In the genomic region with DNA sequence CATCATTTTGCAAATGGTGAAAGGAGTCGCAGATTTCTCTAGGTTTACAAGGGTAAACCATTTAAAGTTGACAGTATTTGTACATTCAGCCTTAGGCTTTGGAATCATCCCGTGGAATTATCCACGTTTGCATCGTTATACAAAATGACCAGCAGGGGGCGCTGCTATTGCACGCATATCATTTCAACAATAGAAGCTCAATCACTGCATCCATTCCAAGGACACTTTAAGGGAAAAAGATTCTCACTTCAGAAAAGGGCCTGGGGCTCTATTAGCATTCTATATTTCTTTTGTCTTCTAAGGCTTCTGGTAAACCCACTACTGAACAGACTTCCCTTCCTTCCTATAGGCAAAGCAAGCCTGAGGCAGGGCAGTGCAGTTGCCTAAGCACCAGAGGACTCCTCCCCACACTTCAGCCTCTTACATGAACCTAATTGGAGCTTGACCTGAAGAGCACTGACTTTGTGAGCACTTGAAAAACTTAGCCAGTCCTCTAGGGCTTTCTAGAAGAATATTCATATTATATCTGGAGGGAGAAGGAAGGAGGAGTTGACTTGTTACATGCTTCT, we compare ENCODE assay signal across 9 mouse cellular contexts.
A peak's percentile ranks its signal among the peaks of the same experiment; 100 is the strongest.
DNase-seq lines count a peak whose midpoint lies in the region; ATAC-seq and TF ChIP-seq lines count a peak whose summit lies in the region.
"Had no signal": no experiment of that assay in that cellular context is flagged by ENCODE, and none has a peak within 500 bp of the region (broad histone marks: within the 10 kb centered on the region; RNA-seq: fewer than 3 reads in every experiment).

No protein-coding gene starts in this region.

- peak; percentile 21; the same call in 1 of the 2 replicates for ATAC-seq in stomach, embryonic 16.5 days (ENCODE audit: insufficient read depth, low FRiP score)

- no peak for TF ChIP-seq POLR2A in cortical plate, adult 2 months (IDR thresholded peaks at IDR 0.05; ENCODE audit: extremely low read depth, insufficient read depth, low read length)

- peak; percentile 25 for DNase-seq in gastrocnemius, adult 18-20 months (ENCODE audit: low spot score)
- DNase-seq in gastrocnemius, adult 8-10 months (ENCODE audit: low spot score in 2 of 2) = no peak
- peak; percentile 69 for DNase-seq in ZHBTc4 (ENCODE audit: low read depth, low spot score)
- DNase-seq in heart, postnatal 4 days = peak; percentile 72
- peak; percentile 74 to 77 for DNase-seq in layer of hippocampus, postnatal 10 days (ENCODE audit: low spot score in 2 of 2)
- DNase-seq in midbrain, embryonic 10.5 days (ENCODE audit: low spot score) = peak; percentile 55

- no peaks in the 10 kb centered on the region for H3K9me3 ChIP-seq in midbrain, embryonic 10.5 days (replicated peaks)
- no peaks in the 10 kb centered on the region for H3K9me3 ChIP-seq in stomach, embryonic 16.5 days (replicated peaks; ENCODE audit: control insufficient read depth, low read length)
- H3K9me3 ChIP-seq: limb, embryonic 12.5 days had no signal

- TF ChIP-seq CTCF in cortical plate, adult 2 months (IDR thresholded peaks at IDR 0.05; ENCODE audit: extremely low read depth, insufficient read depth, low read length) = peak; percentile 71; the same call in 1 of the 2 replicates

- H3K36me3 ChIP-seq in midbrain, embryonic 10.5 days = no peaks in the 10 kb centered on the region
- no peaks in the 10 kb centered on the region for H3K36me3 ChIP-seq in stomach, embryonic 16.5 days (ENCODE audit: control insufficient read depth, insufficient read depth, low read length)
- H3K36me3 ChIP-seq: limb, embryonic 12.5 days had no signal

- no peak overlapping the region for H3K4me3 ChIP-seq in cortical plate, adult 2 months (ENCODE audit: insufficient read depth, low read length)
- H3K4me3 ChIP-seq in midbrain, embryonic 10.5 days = no peak overlapping the region
- no peak overlapping the region for H3K4me3 ChIP-seq in stomach, embryonic 16.5 days (replicated peaks; ENCODE audit: low read length)
- H3K4me3 ChIP-seq: limb, embryonic 12.5 days had no signal

- no peaks in the 10 kb centered on the region for H3K27me3 ChIP-seq in midbrain, embryonic 10.5 days (ENCODE audit: low read depth, poor library complexity, severe bottlenecking)
- no peaks in the 10 kb centered on the region for H3K27me3 ChIP-seq in stomach, embryonic 16.5 days (ENCODE audit: control insufficient read depth, insufficient read depth, low read length)
- H3K27me3 ChIP-seq: limb, embryonic 12.5 days had no signal

- H3K9ac ChIP-seq in stomach, embryonic 16.5 days (ENCODE audit: low read length) = no peak overlapping the region
- H3K9ac ChIP-seq: limb, embryonic 12.5 days had no signal

- no peak overlapping the region for H3K27ac ChIP-seq in cortical plate, adult 2 months (ENCODE audit: insufficient read depth, low read length)
- H3K27ac ChIP-seq in midbrain, embryonic 10.5 days (replicated peaks) = no peak overlapping the region
- no peak overlapping the region for H3K27ac ChIP-seq in stomach, embryonic 16.5 days (ENCODE audit: low read length)
- H3K27ac ChIP-seq: limb, embryonic 12.5 days had no signal

- H3K4me2 ChIP-seq in stomach, embryonic 16.5 days (ENCODE audit: low read depth, low read length) = no peak overlapping the region
- H3K4me2 ChIP-seq: limb, embryonic 12.5 days had no signal

- WGBS in midbrain, embryonic 10.5 days = 3% methylated on average over 6 of the region's 6 CpGs
- WGBS in stomach, embryonic 16.5 days = 2% methylated on average over 6 of the region's 6 CpGs

- no peaks in the 10 kb centered on the region for H3K4me1 ChIP-seq in cortical plate, adult 2 months (ENCODE audit: control insufficient read depth, insufficient read depth, low read length)
- H3K4me1 ChIP-seq in midbrain, embryonic 10.5 days = no peaks in the 10 kb centered on the region
- no peaks in the 10 kb centered on the region for H3K4me1 ChIP-seq in stomach, embryonic 16.5 days (ENCODE audit: control insufficient read depth, insufficient read depth, low read length)
- H3K4me1 ChIP-seq: limb, embryonic 12.5 days had no signal

Comparison
In these comparisons a context has a peak if more than half of its experiments do, and no peak if none do; other contexts are left out.
1. DNase-seq: peak in gastrocnemius, adult 18-20 months (single experiment), ZHBTc4 (single experiment), heart, postnatal 4 days (single experiment), layer of hippocampus, postnatal 10 days (2 of 2) and midbrain, embryonic 10.5 days (single experiment); none in gastrocnemius, adult 8-10 months (0 of 2).